Mouse (Mus musculus): ENCODE measurements around the gene Asgr2.
"Not testable (repeated sequence)": the region's sequence is repeated elsewhere in the genome, so short reads cannot be mapped to it uniquely, and the experiment has no call there.

The Asgr2 gene

GRCm38 (mm10) chr11:70091986-70092783 is at the start of gene Asgr2:
Gene Asgr2 (plus strand): TSS chr11:70092644.
- DNase-seq: no peak

DNA sequence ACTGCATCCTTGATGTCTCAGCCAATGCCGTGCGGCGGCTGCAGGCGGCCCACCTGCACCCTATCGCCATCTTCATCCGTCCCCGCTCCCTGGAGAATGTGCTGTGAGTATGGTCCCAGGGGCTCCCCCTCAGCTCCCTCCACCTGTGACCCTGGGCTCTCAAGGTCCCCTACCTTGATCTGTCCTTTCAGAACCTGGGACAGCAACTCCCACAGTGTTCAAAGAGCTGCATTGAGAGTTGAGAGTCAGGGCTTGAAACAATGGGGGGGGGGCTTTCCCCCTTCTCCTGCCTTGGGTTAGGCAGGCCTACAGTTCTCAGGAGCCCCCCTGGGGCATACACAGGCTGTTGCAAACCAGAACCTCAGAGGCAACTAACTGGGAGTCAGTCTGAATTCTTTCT is 48.8 kb upstream of the Asgr2 start:
- DNase-seq: no peak

- no peak for DNase-seq
Measured at GRCm38 (mm10) chr11:70045435-70045834, 47.0 kb upstream of the Asgr2 start.

DNA sequence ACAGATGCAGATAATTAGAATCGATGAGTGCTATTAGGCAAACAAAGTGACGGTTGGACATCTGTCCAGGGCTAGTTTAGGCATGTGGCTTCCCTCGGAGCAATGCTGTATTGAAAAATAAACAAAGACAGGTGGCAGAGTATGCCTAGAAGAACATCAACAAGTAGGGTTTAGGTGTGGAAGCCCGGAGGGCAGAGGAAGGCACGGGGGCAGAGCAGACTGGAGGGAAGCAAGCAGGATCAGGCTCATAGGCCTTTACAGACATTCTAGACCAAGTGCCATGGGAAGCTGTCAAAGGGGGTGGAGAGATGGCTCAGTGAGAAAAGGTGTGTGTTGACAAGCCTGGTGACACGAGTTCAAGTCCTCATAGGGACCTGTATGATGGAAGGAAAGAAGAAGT is 43.1 kb upstream of the Asgr2 start:
- DNase-seq: no peak

DNA sequence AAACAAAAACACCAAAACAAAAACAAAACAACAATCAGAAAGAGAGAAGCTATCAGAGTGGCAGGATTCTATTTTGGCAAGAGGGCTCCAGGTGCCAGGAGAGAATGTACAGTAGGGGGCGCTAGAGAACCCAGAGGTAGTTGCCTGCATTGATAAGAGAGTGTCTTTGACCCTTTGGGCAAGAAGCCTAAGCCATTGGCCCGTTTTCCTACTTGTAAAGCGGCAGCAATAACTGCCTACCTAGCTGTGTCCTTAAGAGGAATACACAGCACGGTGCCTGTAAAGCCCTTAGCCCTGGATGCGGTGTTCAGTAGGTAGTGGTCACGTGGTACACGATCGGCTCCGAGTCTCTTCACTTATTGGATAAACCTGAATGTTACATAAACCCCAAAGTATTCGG is 42.6 kb upstream of the Asgr2 start:
- no peak for DNase-seq

DNA sequence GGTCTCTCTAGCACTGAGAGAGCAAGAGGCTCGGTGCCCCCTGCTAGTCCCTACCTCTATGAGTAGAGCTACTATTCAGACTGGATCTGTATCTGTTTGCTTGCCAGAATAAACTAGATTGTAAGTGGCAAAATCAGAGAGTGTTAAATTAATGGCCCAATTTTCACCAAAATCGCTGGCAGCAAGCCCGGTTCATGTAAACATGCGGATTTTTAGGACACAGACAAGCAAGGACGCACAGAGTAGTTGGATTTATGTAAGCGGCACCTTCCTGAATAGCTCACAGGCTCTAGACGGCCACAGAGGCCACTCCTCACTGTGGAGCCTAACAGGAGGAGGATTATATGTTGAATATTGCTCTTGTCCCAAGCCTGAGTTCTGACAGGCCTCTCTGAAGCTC is 39.3 kb upstream of the Asgr2 start:
- no peak for DNase-seq

DNA sequence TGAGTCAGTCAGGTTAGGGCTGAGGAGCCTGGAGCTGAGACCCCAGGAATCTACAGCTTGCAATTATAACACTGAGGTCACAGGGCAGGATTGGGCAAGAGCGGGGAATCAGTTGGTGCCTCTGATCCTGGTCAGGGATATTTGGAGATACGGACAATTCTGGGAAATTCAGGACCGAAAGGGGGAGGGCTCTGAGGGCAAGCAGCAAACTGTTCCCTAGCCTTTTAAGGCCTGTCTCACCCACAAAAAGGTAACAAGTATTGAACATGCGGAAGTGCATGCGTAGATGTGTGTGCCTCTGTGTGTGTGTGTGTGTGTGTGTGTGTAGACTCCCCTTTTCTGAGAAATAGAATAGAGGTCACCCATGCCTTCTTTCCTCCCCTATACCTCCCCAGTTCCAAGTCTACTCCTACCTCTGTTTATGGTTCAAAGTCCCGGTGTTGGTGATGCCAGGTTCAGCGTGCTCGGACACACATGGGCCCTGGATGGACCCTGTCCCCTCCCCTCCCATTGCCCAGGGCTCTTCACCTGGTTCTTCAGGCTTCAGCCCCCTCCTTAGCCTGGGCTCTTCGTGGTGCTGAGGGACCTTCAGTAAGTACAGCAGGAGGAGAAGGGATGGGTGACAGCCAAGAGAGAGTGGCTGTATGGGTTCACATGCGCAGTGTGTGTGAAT is 38.4 kb upstream of the Asgr2 start, which contains the start of gene Asgr1:
TSS of gene Asgr1 (plus strand) at position 188 of the 673 bp plus-strand sequence.
- no peak for DNase-seq

GRCm38 (mm10) chr11:70055618-70056214 is 36.7 kb upstream of the Asgr2 start:
- peak; percentile 34 to 73 for DNase-seq

DNA sequence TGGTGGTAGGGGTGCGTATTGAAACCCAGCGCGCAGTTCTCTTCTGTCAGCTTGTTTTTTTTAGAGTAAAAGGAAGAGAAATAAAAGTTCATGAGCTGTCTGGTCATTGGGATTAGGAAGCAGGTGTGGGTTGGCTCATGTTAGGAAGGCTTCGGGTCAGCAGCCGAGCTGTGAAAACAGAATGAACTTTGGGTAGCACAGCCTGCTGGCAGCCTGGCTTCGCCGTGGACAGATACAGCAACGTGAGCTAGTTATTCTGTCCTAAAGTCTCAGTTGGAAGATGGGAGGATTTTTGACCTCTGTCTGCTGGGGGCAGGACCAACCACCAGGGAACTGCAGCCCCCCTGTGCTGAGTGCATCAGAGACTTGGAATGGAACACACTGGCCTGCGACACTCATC is 34.6 kb upstream of the Asgr2 start:
- no peak for DNase-seq

- no peak for DNase-seq
Measured at GRCm38 (mm10) chr11:70059930-70060329, 32.5 kb upstream of the Asgr2 start.

- no peak for DNase-seq
Measured at GRCm38 (mm10) chr11:70063053-70063452, 29.4 kb upstream of the Asgr2 start.

DNA sequence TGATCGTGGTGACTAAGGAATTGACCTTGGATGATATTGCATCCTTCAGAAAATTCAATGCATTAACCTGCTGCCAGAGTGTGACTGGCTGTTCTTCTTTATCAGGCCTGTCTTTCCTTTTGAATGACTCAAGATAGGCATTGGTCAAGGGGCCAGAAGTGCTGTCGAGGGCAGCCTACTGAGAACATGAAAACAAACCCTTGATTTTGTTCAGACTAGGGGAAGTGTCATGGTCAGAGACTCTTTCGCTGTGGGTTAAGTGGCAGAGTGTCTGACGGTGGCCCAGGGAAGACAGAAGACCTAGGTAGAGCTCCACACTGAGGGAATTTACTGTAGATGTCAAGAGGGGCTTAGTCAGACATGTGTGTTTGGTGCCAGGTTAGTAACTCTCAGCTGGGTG is 25.7 kb upstream of the Asgr2 start:
- no peak for DNase-seq

GRCm38 (mm10) chr11:70068245-70068644 is 24.2 kb upstream of the Asgr2 start:
- DNase-seq: no peak

DNA sequence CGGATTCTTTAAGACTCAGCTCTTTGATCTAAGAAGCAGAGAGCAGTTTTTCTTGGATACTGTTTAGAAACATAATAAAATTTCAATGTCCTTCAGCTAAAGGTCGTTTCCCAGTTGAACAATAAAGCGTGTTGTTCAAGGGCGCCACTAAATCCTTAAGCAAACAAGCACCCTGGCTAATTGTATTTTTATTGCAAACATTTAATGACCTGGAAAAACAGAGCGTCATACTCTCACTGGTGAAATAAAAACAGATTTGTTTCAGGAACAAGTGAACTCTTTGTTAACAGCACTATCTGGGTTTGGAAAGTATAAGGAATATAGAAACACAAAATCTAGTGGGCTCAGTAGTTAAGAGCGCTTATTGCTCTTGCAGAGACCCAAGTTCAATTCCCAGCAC is 22.4 kb upstream of the Asgr2 start:
- DNase-seq: no peak

GRCm38 (mm10) chr11:70070603-70071002 is 21.8 kb upstream of the Asgr2 start:
- DNase-seq: not testable (repeated sequence)

- DNase-seq: peak; percentile 37 to 71
Measured at GRCm38 (mm10) chr11:70074379-70075071, 17.9 kb upstream of the Asgr2 start.

- DNase-seq: no peak
Measured at GRCm38 (mm10) chr11:70075581-70075980, 16.9 kb upstream of the Asgr2 start.

GRCm38 (mm10) chr11:70077441-70077840 is 15.0 kb upstream of the Asgr2 start:
- no peak for DNase-seq

DNA sequence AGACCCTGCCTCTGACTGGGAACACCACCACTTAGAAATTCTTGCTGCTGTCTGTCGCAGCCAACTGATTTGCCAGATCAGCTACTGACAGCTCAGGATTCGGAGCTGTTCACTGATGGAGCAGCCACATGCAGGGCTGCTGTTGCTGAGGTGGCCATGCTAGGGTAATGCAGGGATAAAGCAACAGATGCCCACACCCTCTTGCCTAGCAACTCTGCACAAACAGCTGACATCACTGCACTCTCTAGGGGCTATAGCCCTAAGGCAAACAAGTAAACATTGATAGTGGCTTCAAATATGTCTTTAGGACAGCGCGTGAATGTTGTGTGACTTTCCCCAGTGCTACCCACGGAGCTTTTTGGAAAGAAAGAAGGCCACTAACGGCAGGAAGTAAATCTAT is 13.3 kb upstream of the Asgr2 start:
- no peak for DNase-seq

DNA sequence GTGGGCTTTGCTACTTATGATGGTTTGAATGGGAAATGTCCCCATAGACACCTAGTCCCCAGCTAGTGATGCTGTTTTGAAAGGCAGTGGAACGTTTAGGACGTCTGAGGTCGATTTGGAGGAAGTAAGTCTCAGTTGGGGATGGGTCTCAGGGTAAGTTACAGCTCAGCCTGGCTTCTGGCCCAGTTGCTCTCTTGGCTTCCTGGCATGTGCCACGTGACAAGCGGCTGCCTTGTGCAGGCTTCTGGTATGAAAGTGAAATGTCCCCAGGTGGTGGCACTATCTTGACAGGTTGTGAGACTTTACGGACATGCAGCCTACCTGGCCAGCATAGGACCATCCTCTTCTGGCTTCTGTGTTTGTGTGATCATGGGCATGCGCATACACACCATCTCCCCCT is 12.5 kb upstream of the Asgr2 start:
- DNase-seq: peak; percentile 32 to 35

GRCm38 (mm10) chr11:70080803-70081590 is 11.4 kb upstream of the Asgr2 start:
- no peak for DNase-seq

DNA sequence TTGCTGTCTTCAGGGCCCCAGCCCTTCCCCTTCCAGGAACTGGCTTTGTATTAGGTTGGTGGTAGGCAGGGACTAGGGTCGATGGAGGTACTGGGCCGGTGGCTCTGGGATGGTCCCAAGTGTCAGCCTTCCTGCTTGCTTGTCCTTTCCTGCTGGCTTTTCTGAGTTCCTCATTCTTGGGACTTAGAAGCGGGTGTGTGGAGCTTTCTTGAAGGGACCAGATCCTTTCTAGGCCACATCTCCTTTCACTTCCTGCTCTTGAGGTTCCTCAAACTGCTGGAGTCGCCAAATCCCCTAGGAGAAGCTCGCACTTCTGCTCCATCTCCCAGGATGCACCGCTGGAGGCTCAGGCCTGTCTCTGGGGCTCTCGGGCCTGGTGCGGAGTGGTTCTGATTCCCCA is 7.9 kb upstream of the Asgr2 start:
- DNase-seq: no peak

Measured in spleen, adult 18-20 months (tissue).